Mouse (Mus musculus): ENCODE data around the gene Gck. TPM values are rescaled to one million over a fixed set of nuclear protein-coding genes. Genes with fewer than 3 reads are reported as not detected.
A peak's percentile ranks its signal among the peaks of the same experiment; 100 is the strongest.

Gene Gck
- 0.44 TPM in 2 replicates for polyA plus RNA-seq (2015; fragmentation: Nextera tagmentation; extraction: Ambion mirVana)

- Histone ChIP-seq H3K4me2 (replicated peaks; ENCODE audit: low read depth) (no peak within 1 kb of the TSS), H3K27me3 (replicated peaks; ENCODE audit: control insufficient read depth, insufficient read depth, low read length) (no peaks in the 10 kb centered on the region), H3K27ac (ENCODE audit: low read depth, low read length) (no peak within 1 kb of the TSS), H3K4me1 (replicated peaks; ENCODE audit: control insufficient read depth, insufficient read depth, low read length) (0 out of 2 replicates have a peak, but pooled peaks cover 4% of the 10 kb centered on the region), H3K9me3 (ENCODE audit: control insufficient read depth) (no peaks in the 10 kb centered on the region), H3K36me3 (ENCODE audit: control insufficient read depth, insufficient read depth) (no peaks in the 10 kb centered on the region), H3K4me3 (ENCODE audit: low read depth, low read length) (no peak within 1 kb of the TSS), H3K9ac (ENCODE audit: low read depth, low read length) (no peak within 1 kb of the TSS)
- 62% methylated on average over 8 of the region's 8 CpGs for WGBS
- ATAC-seq = peak; percentile 19; the same call in 1 of the 2 replicates
- no peak for TF ChIP-seq CTCF (IDR thresholded peaks at IDR 0.05; ENCODE audit: low read depth)
Observed at GRCm38 (mm10) chr11:5949586-5950352, at the start of gene Gck. Gene Gck (minus strand): TSS chr11:5950081.

DNA sequence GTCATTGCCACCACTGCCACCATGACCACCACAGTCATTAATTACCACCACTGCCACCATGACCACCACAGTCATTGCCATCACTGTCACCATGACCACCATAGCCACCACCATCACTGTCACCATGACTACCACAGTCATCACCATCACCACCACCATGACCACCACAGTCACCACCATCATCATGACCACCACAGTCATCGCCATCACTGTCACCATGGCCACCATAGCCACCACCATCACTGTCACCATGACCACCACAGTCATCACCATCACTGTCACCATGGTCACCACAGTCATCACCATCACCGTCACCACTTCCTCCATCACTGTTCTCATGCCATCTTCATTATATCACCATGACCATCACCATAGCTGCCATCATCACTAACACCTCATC lies 48.6 kb upstream of the Gck start:
- no peaks in the 10 kb centered on the region for H3K27me3 ChIP-seq (replicated peaks; ENCODE audit: control insufficient read depth, insufficient read depth, low read length)
- H3K4me2 ChIP-seq (replicated peaks; ENCODE audit: low read depth) = no peak overlapping the region
- no peak overlapping the region for H3K4me3 ChIP-seq (ENCODE audit: low read depth, low read length)
- no peak overlapping the region for H3K9ac ChIP-seq (ENCODE audit: low read depth, low read length)
- ATAC-seq = no peak
- WGBS = 95% methylated on average over 2 of the region's 2 CpGs
- H3K9me3 ChIP-seq (ENCODE audit: control insufficient read depth) = no peaks in the 10 kb centered on the region
- no peak for TF ChIP-seq CTCF (IDR thresholded peaks at IDR 0.05; ENCODE audit: low read depth)
- no peaks in the 10 kb centered on the region for H3K36me3 ChIP-seq (ENCODE audit: control insufficient read depth, insufficient read depth)
- H3K27ac ChIP-seq (ENCODE audit: low read depth, low read length) = no peak overlapping the region
- H3K4me1 ChIP-seq (replicated peaks; ENCODE audit: control insufficient read depth, insufficient read depth, low read length) = peaks cover 18% of the 10 kb centered on the region

- Histone ChIP-seq H3K27me3 (replicated peaks; ENCODE audit: control insufficient read depth, insufficient read depth, low read length) (no peaks in the 10 kb centered on the region), H3K4me2 (replicated peaks; ENCODE audit: low read depth) (no peak overlapping the region), H3K4me3 (ENCODE audit: low read depth, low read length) (no peak overlapping the region), H3K4me1 (replicated peaks; ENCODE audit: control insufficient read depth, insufficient read depth, low read length) (peaks cover 2% of the 10 kb centered on the region), H3K9me3 (ENCODE audit: control insufficient read depth) (no peaks in the 10 kb centered on the region), H3K27ac (ENCODE audit: low read depth, low read length) (no peak overlapping the region), H3K36me3 (ENCODE audit: control insufficient read depth, insufficient read depth) (no peaks in the 10 kb centered on the region), H3K9ac (ENCODE audit: low read depth, low read length) (no peak overlapping the region)
- peak; percentile 98 for TF ChIP-seq CTCF (IDR thresholded peaks at IDR 0.05; ENCODE audit: low read depth)
- ATAC-seq = peak; percentile 22; the same call in 1 of the 2 replicates
- WGBS = 18% methylated on average over 8 of the region's 8 CpGs
Observed at GRCm38 (mm10) chr11:5995989-5996388, 46.1 kb upstream of the Gck start.

GRCm38 (mm10) chr11:5994880-5995279 lies 45.0 kb upstream of the Gck start:
- H3K27ac ChIP-seq (ENCODE audit: low read depth, low read length) = no peak overlapping the region
- no peaks in the 10 kb centered on the region for H3K27me3 ChIP-seq (replicated peaks; ENCODE audit: control insufficient read depth, insufficient read depth, low read length)
- no peaks in the 10 kb centered on the region for H3K9me3 ChIP-seq (ENCODE audit: control insufficient read depth)
- TF ChIP-seq CTCF (IDR thresholded peaks at IDR 0.05; ENCODE audit: low read depth) = no peak
- H3K4me1 ChIP-seq (replicated peaks; ENCODE audit: control insufficient read depth, insufficient read depth, low read length) = no peaks in the 10 kb centered on the region
- WGBS = 76% methylated on average over 3 of the region's 3 CpGs
- ATAC-seq = no peak
- no peak overlapping the region for H3K9ac ChIP-seq (ENCODE audit: low read depth, low read length)
- H3K36me3 ChIP-seq (ENCODE audit: control insufficient read depth, insufficient read depth) = no peaks in the 10 kb centered on the region
- no peak overlapping the region for H3K4me3 ChIP-seq (ENCODE audit: low read depth, low read length)
- H3K4me2 ChIP-seq (replicated peaks; ENCODE audit: low read depth) = no peak overlapping the region

DNA sequence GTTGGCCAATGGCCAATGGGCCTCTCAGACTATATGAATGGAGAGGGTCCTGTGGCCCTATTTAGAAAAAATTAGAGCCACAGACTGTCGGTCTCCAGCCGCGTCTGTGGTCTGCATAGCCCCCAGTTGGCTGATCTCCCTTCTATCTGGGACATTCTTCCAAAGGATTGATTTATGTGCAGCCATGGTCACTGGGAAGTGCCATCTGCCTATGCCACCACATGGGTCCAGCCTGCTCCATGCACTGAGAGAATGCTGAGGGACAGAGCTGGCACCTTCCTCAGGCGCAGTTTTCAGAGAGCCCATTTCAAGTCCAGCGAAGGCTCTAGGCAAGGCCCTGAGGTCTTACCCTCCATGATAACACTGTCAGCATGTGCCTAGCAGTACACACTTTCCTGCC lies 44.3 kb upstream of the Gck start:
- H3K4me2 ChIP-seq (replicated peaks; ENCODE audit: low read depth) = no peak overlapping the region
- no peak for ATAC-seq
- no peaks in the 10 kb centered on the region for H3K27me3 ChIP-seq (replicated peaks; ENCODE audit: control insufficient read depth, insufficient read depth, low read length)
- no peaks in the 10 kb centered on the region for H3K36me3 ChIP-seq (ENCODE audit: control insufficient read depth, insufficient read depth)
- no peak for TF ChIP-seq CTCF (IDR thresholded peaks at IDR 0.05; ENCODE audit: low read depth)
- no peaks in the 10 kb centered on the region for H3K4me1 ChIP-seq (replicated peaks; ENCODE audit: control insufficient read depth, insufficient read depth, low read length)
- H3K9ac ChIP-seq (ENCODE audit: low read depth, low read length) = no peak overlapping the region
- 95% methylated on average over 5 of the region's 5 CpGs for WGBS
- no peaks in the 10 kb centered on the region for H3K9me3 ChIP-seq (ENCODE audit: control insufficient read depth)
- H3K27ac ChIP-seq (ENCODE audit: low read depth, low read length) = no peak overlapping the region
- no peak overlapping the region for H3K4me3 ChIP-seq (ENCODE audit: low read depth, low read length)

DNA sequence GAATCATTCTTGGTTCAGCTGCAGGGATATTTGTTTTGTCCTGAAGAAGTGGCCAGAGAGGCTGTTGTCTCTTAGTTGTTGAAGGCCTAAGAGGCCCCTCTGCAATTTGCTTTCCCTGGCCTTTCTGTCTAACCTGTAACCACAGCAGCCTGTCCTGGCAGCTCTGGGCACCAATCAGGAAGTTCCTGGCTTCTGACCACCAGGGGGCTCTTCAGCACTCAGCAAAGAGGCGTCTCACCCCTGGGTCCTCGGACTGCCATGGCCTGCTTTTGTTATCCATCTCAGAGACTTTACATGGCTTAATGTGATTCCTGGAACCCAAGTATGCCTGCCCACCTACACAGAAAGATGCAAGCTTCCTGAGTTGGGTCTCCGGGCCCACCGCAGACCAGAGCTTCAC lies 41.0 kb upstream of the Gck start:
- H3K27ac ChIP-seq (ENCODE audit: low read depth, low read length) = no peak overlapping the region
- no peaks in the 10 kb centered on the region for H3K9me3 ChIP-seq (ENCODE audit: control insufficient read depth)
- no peak overlapping the region for H3K9ac ChIP-seq (ENCODE audit: low read depth, low read length)
- no peak overlapping the region for H3K4me3 ChIP-seq (ENCODE audit: low read depth, low read length)
- 0 out of 2 replicates have a peak, but pooled peaks have one; percentile 28 for ATAC-seq
- 36% methylated on average over 4 of the region's 4 CpGs for WGBS
- H3K36me3 ChIP-seq (ENCODE audit: control insufficient read depth, insufficient read depth) = 0 out of 2 replicates have a peak, but pooled peaks cover 4% of the 10 kb centered on the region
- peak; percentile 82 for TF ChIP-seq CTCF (IDR thresholded peaks at IDR 0.05; ENCODE audit: low read depth)
- H3K27me3 ChIP-seq (replicated peaks; ENCODE audit: control insufficient read depth, insufficient read depth, low read length) = no peaks in the 10 kb centered on the region
- H3K4me2 ChIP-seq (replicated peaks; ENCODE audit: low read depth) = no peak overlapping the region
- no peaks in the 10 kb centered on the region for H3K4me1 ChIP-seq (replicated peaks; ENCODE audit: control insufficient read depth, insufficient read depth, low read length)

Measured in intestine, postnatal 0 days (tissue).